Mouse (Mus musculus) urinary bladder, postnatal 14 days (tissue): ENCODE measurements around the gene Mdh1.

Experiments used
- DNase-seq: peaks from one replicate; pipeline ENCODE4 v3.0.0; 2021; ENCODE audit warnings: low spot score

Mdh1 gene

DNA sequence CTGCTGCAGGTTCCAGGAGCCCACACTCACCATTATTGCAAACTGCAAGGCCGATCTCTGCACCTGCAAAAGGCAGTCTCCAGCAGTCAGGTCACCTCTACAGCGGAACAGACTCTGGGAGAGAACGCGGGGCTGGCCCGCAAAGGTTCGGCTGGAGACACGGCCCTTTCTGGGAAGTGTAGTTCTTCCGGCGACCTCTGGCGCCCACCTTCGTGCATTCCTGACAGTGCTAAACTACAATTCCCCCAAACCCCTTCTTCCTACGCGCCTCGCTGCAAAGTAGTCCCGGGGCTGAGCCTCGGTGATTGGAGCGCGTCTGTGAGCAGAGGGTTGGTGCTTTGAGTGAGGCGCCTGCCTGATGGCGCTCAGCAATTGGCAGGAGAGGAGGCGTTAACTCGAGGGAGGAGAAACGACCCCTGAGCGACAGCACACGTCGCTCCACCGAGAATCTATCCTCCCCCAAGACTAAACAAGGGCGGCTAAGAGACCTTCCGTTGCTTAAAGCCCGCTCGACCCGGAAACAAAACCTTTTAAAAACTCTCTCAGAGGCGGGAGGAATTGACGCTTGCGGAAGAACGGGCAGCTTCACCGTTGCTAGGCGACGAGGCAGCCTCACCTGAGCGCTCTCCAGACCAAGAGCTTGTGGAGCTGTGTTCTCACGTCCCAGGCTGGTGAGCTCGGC is at the start of gene Mdh1, which contains the start of gene Wdpcp:
Mdh1 (minus strand) TSS at position 668 of the 682 bp plus-strand sequence.
Wdpcp (plus strand) TSS at position 536 of the 682 bp plus-strand sequence.
- DNase-seq: peak; percentile 95

DNA sequence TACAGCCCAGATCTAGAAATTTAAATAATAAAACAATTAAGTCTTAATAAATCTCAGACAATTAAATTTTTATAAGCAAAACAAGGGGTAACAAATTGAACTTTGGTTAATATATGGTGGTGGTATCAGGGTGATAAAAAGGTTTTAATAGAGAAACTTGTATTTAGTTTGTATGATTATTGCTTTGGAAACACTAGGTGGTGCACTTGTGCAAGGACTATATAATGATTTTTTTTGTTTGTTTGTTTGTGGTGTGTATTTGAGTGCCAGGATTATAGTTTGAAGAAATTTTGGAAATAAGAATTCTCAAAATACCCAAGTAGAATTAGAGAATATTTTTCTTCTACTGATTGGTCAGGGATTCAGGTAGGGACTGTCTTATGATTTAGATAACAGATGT is 43.7 kb upstream of the Mdh1 start:
- no peak for DNase-seq

DNA sequence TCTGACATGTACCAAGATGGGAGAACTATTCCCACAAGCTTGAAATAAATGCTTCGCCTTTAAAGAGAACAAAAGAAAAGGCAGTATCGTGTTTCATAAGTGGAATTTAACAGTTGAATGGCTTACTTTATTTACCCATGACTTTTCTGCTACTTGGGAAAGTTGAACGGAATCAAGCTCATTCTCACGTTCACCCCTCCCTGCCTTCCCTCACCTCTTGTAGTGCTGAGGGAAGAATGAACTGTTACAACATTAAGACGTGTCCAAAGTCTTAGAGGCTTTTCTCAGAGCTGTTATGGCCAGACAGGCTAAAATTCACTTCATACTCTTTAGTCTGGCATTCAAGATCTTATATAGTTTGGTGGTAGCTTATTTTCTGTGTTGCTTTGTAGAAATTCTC is 30.3 kb upstream of the Mdh1 start:
- no peak for DNase-seq

DNA sequence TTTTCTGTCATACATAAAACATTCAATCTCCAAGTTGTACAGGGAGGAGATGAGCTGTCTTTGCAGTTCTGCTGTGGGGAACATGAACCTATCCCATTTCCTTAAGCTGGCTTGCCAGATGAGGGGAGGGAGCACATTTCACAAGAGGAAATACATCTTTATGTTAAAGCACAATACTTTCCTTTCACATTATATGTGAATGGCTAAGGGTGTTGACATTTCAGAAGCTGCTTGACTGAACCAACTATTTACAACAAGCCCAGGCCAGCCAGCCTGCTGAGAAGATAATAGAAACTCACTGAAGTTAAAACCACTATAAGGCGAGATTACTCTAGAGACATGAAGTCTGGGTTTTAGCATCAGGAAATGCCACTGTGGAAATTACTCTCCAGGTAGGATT is 11.1 kb upstream of the Mdh1 start:
- DNase-seq: no peak

DNA sequence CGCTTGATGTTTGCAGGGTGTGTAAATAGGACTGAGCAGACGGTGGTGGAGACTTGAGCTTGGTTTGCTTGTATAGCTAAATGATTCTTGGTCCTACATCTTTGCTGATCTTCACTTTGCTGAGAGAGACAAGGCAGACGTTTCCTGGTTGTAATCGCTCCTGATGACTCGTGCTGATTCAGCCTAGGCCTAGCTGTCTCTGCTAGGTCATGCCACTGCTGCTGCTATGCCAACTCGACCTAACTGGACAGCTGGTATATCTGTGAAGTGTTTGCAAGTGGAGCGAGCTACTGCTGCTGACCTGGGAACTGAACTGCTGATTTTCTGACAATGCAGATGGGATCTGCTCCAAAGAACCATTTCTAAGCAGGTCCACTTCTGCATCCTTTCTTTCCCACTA is 9.3 kb upstream of the Mdh1 start:
- no peak for DNase-seq

DNA sequence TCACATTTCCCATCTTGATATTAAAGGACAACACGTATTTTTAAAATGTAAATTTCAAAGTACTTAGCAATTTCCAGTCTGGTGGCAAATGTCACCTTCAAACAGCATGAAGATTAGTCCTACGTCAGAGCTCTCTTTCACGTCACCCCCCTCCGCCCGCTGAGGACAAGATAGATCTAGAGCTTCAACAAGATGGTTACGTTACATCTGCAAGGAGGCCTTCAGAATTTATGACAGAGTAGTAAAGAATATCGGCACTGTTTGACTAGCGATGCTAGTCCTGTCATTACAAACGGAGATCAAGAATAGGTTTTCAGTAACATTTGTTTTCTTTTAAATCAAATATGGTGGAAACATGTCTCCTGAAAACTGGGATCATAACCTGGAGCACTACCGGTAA is 1.2 kb downstream of the Mdh1 start:
- no peak for DNase-seq

DNA sequence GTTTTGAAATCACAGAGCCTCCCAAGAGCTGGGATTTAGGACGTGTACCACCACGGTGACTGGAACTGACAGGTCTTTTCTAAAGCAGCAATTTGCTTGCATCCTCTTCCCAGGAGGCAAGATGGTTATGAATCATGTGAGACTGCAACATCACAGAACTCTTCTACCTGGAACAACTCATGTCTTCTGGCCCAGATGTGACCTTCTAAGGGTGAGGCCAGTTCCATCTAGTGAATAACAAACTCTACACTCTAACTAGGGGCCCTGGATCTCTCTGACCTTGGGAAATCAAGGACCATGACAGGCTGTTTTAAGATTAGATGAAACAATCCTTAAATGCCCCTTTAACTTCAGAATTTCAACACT is 2.1 kb downstream of the Mdh1 start:
- no peak for DNase-seq

DNA sequence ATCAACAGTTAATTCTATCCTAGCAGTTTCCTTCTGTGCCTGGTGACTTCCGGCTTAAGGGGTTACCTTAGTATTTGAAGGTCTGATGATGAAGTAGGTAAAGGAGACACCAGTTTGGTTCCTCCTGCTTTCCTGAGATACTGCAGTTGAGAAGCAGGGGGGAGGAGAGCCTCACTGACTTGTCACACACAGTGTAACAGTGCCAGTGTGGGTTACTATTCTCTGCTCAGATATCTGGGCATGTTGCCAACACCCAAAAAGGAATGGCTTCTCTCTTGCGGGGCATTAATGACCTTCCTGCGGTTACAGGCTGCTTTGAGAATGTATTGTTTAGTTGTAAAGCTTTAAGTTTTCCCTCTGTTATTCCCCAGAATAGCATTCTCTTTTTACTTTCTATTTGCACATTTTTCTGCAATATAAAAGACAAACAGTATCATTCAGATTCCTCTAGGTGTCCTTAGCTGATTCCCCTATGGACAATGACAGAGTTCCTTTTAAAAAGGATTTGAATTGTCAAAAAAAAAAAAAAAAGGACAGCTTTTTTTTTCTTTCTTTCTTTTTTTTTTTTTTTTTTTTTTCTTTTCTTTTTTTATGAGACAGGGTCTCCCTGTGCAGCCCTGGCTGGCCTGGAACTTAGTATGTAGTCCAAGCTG is 2.6 kb downstream of the Mdh1 start:
- peak; percentile 28 for DNase-seq

DNA sequence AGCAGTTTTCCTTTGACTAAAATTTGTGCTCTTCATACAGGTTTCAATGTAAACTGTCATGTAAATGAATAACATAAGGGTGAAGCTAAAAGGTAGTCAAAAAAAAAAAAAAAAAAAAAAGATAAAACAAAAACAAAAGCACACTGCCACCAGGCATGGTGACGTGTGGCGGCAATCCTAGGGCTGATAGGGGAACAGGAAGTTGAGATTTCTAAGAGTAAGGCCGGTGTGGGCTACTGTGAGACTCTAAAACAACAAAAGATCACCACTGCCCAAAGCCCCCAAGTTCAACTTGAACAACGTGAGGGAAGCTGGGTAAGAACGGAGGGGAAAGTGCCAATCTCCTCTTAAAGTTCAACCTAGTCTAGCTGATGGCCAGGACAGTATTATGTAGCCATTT is 3.2 kb downstream of the Mdh1 start:
- no peak for DNase-seq

DNA sequence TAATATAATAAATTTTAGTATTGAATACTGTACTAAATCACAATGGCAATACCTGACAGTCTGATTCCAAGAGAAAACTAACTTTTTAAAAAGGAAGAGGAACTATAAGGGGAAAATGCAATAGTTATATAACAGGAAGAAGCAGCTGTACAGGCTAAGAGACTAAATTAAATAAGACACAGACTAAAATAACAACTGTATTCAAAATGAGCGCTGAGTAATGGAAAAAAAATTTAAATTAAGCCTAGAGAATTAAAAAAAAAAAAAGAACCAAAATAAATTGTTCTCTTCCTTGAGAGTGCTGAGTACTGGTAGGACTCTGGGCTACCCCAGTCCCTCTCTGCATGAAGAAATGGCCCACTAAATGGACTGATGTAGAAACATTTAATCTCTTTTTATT is 4.4 kb downstream of the Mdh1 start:
- no peak for DNase-seq

DNA sequence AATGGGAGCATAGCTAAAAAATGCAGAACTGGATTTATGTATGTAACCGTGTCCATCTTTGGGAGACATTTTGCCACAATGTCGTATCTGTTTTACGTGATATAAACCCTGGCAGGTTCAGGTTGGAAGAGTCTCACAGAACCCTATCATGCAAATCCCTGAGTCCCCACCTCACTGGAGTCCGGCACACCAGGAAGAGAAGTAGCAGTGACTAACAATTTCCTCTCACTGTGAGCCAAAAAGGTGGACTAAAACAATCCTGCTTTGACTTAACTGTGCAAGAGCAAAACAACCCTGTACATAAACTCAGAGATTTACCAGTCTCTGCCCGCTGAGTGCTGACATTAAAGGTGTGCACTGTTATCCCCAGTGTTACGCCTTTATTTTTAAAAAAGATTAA is 5.2 kb downstream of the Mdh1 start:
- DNase-seq: no peak

DNA sequence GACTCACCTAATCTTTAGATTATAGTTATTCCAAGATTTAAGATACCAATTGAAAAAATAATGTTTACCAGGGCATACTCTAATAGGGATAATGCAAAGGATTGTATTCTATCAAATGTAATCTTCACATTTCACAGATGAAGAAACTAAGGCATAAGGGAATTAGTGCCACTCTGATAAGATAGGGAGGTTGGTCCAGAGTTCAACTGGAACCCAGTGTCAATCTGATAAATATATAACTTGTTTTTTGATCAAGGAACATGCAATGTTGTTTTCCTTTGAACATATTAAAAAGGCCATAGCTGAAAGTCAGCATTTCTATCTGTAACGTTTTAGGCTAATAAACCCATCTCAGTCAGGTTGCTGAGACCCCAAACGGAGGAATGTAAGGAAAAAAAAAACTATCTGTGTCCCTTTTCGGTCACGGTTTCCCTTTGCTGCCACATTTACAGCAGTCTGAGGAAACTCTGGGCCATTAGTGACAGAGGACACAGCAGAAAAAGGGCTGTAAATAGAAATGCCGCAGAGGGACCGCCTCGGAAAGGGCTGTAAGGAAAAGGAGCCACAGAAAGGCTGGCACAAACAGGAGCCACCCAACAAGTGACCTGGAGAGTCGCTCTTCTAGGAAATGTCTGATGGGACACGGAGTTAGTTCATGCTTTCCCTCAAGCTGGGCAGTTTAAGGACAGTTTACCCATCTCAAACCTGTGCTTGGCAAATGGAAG is 7.3 kb downstream of the Mdh1 start:
- no peak for DNase-seq

DNA sequence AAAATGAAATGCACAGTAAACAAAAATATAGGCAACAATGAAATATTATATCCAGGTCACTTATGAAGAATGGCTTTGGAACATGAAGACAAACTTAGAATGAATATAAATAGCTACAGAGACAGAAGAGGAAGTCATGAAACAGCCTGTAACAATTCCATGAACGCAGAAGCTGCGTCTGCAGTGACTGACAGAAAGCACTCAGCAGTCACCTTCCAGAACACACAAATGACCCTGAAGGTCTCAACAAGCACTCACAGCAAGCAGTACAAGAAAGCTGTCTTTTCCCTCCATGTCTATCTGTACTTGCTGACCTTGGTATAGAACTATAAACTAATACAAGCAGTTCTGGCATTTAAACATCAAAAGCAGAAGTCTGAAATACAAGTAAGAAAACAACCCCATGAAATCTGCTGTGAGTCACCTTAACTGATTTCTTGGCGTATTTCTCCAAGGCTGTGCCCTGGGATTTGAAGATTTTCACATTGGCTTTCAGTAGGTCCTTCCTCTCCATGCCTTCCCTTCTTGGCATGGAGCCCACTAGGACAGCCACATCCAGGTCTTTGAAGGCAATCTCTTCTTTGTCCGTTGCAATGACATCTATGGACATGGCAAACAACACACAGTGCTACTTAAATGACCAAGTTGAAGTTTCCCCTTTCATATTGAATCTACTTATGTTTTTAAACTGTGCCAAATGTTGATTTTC is 8.4 kb downstream of the Mdh1 start:
- no peak for DNase-seq

DNA sequence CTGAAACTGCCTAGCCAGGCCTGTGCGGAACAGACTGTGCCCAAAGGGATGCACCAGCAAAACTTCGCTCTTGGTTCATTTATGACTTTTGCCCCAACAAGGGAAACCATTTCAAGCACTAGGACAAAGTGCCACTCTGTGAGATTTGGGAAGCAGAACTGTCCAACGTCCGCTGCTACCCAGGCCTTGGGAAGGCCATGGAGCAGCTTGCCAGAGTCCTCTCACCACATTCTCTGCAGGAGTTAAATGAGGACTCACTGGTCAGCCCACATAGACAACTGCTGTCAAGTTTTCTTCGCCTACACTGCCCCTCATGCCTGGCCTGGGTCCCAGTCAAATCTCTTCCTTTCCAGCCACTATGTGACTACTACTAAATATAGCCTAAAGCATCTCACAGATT is 10.8 kb downstream of the Mdh1 start:
- no peak for DNase-seq

DNA sequence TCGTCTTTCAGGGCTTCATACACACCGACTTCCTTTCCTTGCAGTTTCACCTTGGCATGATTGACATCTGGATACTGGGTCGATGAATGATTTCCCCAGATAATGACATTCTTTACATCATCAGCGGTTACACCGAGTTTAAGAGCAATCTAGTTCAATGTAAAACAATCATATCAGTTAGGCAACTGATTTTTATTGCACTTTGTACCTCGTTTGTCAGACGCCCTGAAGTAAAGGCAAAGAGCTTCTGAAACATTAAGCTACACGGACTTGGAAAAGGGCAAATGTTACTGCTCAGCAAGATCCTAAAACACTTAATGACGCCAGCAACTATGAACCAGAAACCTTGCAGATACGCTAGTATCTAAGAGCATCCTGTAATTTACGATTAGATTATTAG is 12.4 kb downstream of the Mdh1 start:
- no peak for DNase-seq

DNA sequence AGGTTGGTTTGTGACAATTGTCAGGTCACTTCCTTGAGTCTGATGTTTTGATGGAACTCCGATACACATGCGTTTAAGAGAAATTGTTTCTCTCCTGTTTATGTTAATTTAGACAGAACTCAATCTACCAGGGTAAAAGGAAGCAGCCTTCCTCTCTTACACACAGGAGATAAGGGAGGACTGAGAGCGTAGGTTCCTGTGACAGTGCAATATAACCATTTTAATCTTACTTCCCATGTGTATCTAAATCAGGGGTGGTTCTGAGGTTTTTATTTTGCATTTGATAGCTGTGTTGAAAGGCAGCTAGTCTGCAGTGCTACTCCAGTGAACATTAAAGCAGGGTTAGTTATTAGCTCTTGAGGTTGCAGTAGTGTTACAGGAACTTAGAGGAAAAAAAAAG is 20.1 kb downstream of the Mdh1 start:
- no peak for DNase-seq

DNA sequence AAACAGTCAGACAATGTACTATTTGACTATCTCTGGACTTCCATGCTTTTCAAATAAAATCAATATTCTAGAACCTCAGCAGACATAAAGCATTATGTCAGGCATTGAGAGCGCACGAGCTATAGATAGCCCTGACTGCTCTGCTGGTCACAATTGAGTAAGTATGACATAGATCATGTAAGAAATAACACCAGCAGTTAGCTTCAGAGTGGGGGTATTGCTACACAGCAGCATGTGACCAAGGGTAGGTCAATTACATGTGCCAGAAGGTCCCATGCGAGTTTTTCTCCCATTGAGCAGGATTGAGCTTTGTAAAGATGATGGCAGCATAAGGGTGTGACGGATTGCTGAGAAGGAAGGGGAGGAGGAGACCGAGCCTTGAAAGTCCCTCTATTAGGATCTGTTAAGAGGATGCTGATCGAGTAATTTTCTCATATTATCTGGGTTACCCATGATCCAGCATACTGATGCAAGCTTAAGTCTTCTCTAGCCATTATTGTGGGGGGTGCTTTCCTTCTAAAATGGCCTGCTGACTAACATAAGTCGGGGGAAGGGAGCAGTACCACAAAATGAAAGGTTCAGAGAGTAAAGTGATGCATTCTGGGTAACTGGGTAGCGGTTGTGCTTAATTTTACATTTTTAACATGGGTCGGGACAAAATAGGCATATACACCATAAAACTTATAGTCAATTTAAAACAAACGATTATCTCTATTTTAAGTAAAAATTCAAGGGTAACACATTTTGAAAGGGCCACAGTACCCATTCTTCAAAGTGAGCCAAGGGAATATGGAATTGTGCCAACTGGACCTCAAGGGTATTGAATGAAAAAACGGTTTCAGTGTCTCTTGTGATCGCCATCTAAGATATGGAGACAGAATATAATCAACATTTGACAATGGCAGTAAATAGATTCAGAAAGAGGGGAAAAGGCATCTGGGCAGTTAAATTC is 21.7 kb downstream of the Mdh1 start:
- no peak for DNase-seq

DNA sequence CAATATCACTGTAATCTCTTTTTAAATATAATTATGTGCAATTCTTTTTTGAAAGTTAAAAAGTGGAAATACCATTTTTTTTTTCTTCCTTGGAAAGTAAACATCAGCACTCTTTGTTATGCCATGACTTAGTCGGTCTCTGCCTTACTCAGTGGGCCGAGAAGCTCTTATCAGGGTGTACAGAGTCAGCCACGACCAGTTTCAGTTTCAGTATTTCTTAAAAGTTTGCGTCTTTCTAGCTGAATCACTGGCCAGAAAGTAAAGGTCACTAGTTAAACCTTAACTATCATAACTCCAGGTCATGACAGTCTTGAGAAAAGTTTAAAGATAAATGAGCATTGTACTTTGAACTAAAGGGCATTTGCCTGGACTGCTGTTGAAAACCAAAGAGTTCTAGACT is 22.4 kb downstream of the Mdh1 start:
- DNase-seq: no peak

DNA sequence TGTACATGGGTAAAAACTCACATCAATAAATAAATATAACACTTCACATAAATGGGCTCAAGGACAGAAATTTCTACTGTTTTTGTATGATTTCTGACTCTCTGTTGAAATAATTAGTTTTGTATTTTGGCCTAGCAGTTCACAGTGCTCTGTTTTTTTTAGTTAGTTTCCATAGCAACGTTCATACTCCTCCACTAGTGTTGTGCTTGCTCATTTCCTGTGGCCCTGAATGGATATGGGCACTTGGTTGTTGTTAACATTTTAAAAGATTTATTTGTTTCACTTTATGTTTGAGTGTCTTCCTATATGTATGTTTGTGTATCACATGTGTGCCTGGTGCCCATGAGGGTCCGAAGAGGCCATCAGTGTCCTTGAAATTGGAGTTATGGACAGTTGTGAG is 23.1 kb downstream of the Mdh1 start:
- no peak for DNase-seq

DNA sequence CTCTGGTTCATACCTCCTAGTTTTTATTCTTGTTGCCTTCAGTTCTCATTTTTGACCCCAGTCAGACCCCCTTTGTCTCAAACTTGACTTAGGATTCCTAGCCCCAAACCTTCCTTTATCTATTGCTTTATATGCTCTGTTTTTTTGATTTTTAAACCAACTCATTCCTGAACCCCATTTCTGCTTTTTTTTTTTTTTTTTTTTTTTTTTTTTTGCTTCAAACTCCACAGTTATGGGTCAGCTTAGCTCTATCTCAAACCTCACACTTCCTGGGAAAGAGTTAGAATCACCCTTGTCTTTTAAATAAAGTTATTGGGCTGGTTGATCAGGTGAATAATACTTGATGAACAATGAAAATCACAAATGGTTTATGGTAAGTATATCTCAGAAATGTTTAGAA is 24.6 kb downstream of the Mdh1 start:
- no peak for DNase-seq

DNA sequence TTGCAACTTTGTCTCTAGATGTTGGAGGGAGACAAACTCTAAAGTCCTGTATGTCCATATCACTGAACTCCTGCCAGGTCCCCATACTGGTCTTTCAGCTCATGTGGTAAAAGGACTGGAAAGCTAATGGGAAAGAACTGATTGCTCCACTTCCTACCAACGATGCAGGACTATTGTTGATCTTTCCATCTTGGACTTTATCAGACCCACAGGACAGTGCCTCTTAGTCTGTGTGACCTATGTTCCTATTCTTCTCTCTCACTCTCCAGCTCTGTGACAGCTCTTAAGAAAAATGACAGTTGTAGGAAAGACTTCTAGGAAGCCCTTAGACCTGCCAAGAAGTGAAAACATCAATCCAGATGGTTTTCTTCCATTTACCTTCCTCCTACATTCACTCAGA is 25.5 kb downstream of the Mdh1 start:
- no peak for DNase-seq

DNA sequence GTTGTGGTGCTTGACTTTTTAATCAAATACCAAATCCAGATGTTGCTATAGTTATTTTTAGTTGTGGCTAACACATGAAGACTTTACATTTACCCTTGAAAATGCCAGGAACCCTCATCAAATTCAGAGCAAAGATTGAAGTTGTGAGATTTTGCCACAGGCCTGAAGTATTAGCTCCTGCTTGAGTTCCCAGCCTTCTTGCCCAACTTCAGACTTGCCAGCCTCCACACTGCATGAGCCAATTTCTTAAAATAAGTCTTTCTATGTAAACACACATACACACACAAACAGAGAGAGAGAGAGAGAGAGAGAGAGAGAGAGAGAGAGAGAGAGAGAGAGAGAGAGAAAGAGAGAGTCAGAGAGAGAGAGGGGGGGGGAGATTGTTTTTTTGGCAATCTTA is 26.2 kb downstream of the Mdh1 start:
- no peak for DNase-seq
